Mouse (Mus musculus) liver, embryonic 11.5 days (tissue): ENCODE data around the gene Itln1. TPM values are rescaled to one million over a fixed set of nuclear protein-coding genes. Genes with fewer than 3 reads are reported as not detected.
"Not testable (repeated sequence)": the region's sequence is repeated elsewhere in the genome, so short reads cannot be mapped to it uniquely, and the experiment has no call there.

Experiments
- ATAC-seq: fragments of 200-750 bp; cut with Nextera tagmentation; replicated peaks from 2 replicates; pipeline ENCODE4 v1.8.0; 2017; ENCODE audit warnings: moderate number of reproducible peaks, mild to moderate bottlenecking, moderate TSS enrichment, moderate library complexity; ENCODE audit not compliant: low FRiP score
- DNase-seq: peaks from one replicate; pipeline ENCODE4 v3.0.0-alpha.2; 2017; ENCODE audit warnings: low spot score
- H3K27ac ChIP-seq: fragments of 300-500 bp; sonication (generic); 2 replicates; pipeline ENCODE4 v1.5.1; 2014; ENCODE audit warnings: mild to moderate bottlenecking, low read depth, low read length, control low read depth
- H3K27me3 ChIP-seq: fragments of 300-500 bp; sonication (generic); replicated peaks from 2 replicates; pipeline ENCODE4 v1.6.1; 2014; ENCODE audit warnings: low read length, mixed read lengths; ENCODE audit not compliant: control insufficient read depth, insufficient read depth
- H3K36me3 ChIP-seq: fragments of 300-500 bp; sonication (generic); 2 replicates; pipeline ENCODE4 v1.6.1; 2014; ENCODE audit warnings: mild to moderate bottlenecking, low read length, moderate library complexity, mixed read lengths; ENCODE audit not compliant: control insufficient read depth, insufficient read depth
- H3K4me1 ChIP-seq: fragments of 300-500 bp; sonication (generic); replicated peaks from 2 replicates; pipeline ENCODE4 v1.6.1; 2014; ENCODE audit warnings: low read length, mixed read lengths; ENCODE audit not compliant: control insufficient read depth, insufficient read depth
- H3K4me2 ChIP-seq: fragments of 300-500 bp; sonication (generic); 2 replicates; pipeline ENCODE4 v1.6.1; 2014; ENCODE audit warnings: mild to moderate bottlenecking, control low read depth, moderate library complexity
- H3K4me3 ChIP-seq: fragments of 300-500 bp; sonication (generic); 2 replicates; pipeline ENCODE4 v1.5.1; 2014; ENCODE audit warnings: low read depth, low read length, control low read depth
- H3K9ac ChIP-seq: fragments of 300-500 bp; sonication (generic); 2 replicates; pipeline ENCODE4 v1.6.1; 2014; ENCODE audit warnings: low read depth, low read length, control low read depth
- H3K9me3 ChIP-seq: fragments of 300-500 bp; sonication (generic); 2 replicates; pipeline ENCODE4 v1.6.1; 2016; ENCODE audit warnings: low read length, inconsistent platforms, mixed read lengths; ENCODE audit not compliant: control insufficient read depth
- WGBS: fragments of 180-500 bp; shearing (Covaris S2); extraction: QIAGEN DNeasy Blood & Tissue Kit; methylation state at CpG from one replicate; pipeline ENCODE4 v1.1.7; 2014; 5-methylcytosine and 5-hydroxymethylcytosine counted together
- polyA plus RNA-seq: library from polyadenylated mRNA; unstranded; fragments of >200 nt; fragmentation: Nextera tagmentation; extraction: Ambion mirVana; gene quantifications from 2 replicates; pipeline ENCODE4 v1.2.1, GENCODE M21; 2014

Gene Itln1
- polyA plus RNA-seq, 1 experiment from 2014 or later: not detected

DNA sequence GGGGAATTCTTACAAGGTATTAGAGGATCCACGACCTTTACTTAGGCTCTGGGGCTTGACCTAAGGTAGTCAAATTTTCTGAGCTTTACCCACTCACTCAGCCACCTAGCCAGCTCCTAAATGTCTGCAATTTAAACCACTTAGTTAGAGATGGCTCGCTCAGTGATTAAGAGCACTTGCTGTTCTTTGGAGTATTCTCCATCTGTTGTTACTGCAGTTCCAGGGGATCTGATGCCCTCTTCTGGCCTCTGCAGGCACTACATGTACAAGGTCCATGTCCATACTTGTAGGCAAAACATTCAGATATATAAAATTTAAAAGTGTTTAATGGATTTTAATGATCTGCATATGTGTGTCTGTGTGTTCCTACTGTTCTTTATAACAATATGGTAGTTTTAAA is 56.1 kb downstream of the Itln1 start:
- DNase-seq: no peak
- 52% methylated on average over 2 of the region's 2 CpGs for WGBS
- no peak overlapping the region for H3K4me2 ChIP-seq

DNA sequence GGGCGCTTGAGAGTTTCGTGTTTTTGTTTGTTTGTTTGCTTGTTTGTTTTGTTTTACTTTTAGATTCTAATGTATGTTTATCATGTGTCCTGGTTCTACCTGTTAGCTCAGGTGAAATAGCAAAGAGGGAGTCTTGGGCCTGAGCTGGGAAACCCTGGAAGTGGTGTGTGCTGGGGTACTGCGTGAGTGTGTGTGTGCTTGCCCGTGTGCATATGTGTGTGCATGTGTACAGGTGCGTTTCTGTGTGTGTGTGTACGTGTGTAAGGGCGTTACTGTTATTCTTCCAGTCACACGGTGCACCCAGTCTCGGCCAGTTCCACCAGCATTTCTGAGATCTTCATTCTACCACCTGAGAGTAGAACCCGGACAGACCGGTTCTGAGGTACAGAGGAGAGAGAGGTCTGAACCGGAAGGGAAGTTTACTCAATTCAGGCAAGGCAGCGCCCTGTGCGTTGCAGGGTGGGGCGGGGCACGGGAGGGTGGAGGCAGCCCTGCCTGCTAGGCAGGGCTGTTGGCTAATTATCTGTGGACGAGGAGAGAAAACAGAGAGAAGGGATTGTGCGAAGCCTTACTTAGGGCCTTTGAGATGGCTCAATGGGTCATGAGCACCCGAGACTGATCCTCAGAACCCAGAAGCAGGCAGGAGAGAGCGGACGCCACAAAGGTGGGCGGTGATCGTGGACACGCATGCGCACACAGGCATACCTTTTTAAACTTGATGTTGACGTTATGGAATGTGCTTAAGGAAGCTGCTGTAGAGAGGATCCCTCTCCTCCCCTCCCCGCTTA is 57.1 kb downstream of the Itln1 start:
- Histone ChIP-seq H3K4me1 (peaks cover 3% of the 10 kb centered on the region), H3K27me3 (no peaks in the 10 kb centered on the region), H3K36me3 (no peaks in the 10 kb centered on the region), H3K9ac (peak overlapping the region; percentile 43), H3K27ac (peak overlapping the region; percentile 28; the same call in 1 of the 2 replicates), H3K9me3 (peaks cover 4% of the 10 kb centered on the region), H3K4me2 (peak overlapping the region; percentile 48), H3K4me3 (peak overlapping the region; percentile 39)
- 61% methylated on average over 27 of the region's 27 CpGs for WGBS
- peak; percentile 76 for ATAC-seq
- DNase-seq: no peak

More for the DNA sequence above, 56.1 kb downstream of the Itln1 start:
- Histone ChIP-seq H3K9me3 (peaks cover 7% of the 10 kb centered on the region), H3K4me1 (peaks cover 3% of the 10 kb centered on the region), H3K9ac (no peak overlapping the region), H3K27me3 (no peaks in the 10 kb centered on the region), H3K36me3 (no peaks in the 10 kb centered on the region), H3K27ac (no peak overlapping the region), H3K4me3 (no peak overlapping the region)
- 0 out of 2 replicates have a peak, but pooled peaks have one; percentile 29 for ATAC-seq

DNA sequence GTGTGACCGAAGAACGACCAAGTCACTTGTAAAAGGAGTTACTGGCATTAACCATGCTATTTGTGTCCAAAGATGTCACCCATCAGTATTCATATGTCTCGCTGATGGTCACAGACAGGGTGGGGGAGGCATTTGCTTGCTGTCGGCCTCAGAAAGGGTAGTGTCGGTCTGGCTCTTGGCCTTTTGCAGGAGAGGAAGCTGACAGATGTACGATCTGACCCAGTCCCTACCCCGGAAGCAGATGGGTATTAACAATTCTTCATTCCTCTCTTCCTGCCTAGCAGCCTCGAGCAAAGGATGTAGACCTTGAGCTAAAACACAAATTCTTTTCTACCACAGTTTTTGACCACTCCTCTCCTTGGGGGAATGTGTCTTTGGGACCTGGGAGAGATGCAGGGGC is 58.0 kb downstream of the Itln1 start:
- DNase-seq: no peak
- H3K9ac ChIP-seq: no peak overlapping the region
- WGBS: 63% methylated on average over 8 of the region's 8 CpGs
- no peaks in the 10 kb centered on the region for H3K27me3 ChIP-seq
- H3K4me2 ChIP-seq: no peak overlapping the region
- H3K4me3 ChIP-seq: no peak overlapping the region
- peaks cover 3% of the 10 kb centered on the region for H3K4me1 ChIP-seq
- no peak overlapping the region; the same call in 1 of the 2 replicates for H3K27ac ChIP-seq
- no peaks in the 10 kb centered on the region for H3K36me3 ChIP-seq
- H3K9me3 ChIP-seq: peaks cover 2% of the 10 kb centered on the region; the same call in 1 of the 2 replicates
- no peak for ATAC-seq

DNA sequence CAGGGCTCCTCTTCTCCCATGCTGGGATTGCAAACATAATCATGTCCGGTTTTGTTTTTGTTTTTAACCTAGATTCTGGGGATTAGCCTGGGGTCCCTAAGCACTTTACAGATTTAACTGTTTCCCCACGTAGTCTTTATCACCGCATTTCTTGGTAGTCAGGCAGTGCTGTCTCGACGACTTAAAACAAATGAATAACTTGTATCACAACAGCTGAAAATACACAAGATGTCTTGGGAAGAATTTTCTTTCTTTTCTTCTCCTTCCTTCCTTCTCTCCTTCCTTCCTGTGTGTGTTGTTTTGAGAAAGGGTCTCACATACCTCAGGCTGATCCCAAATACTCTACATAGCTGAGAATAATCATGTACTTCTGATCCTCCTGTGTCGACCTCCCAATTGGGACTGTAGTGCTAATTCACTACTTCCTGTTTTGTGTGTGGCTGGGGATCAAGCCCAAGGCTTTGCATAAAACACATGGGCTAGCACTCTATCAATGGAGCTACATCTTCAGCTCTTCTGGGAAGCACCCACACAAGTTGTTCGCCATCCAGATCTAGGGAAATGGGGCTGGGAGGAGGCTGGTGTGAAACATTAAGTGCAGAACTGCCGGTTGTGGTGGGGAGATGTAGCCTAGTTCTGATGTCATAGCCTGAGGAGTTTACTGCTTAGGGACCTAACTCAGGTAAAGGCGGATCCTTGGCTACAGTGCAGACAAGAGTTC is 61.0 kb downstream of the Itln1 start:
- whole genome bisulfite sequencing: 59% methylated on average over 9 of the region's 9 CpGs
- ATAC-seq: no peak
- no peak for DNase-seq

DNA sequence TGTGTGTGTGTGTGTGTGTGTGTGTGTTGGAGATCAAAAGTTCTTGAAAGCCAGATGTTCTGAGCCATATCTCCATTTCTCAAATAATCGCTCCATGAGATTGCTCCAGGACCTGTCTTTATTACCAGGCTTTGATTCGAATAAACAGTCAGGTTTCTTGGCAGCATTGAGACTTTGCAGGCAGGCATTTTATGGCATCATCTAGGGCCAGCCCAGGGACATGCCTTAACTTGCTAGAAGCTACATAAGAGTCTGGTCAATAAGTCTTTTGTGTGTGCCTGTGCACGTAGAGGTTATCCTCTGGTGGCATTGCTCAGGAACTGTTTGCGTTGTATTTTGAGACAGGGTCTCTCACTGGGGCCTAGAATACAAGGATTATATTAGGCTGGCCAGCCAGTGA is 61.6 kb downstream of the Itln1 start:
- peaks cover 3% of the 10 kb centered on the region for H3K4me1 ChIP-seq
- no peak overlapping the region for H3K4me3 ChIP-seq
- H3K27me3 ChIP-seq: no peaks in the 10 kb centered on the region
- H3K36me3 ChIP-seq: no peaks in the 10 kb centered on the region
- H3K9ac ChIP-seq: no peak overlapping the region
- DNase-seq: no peak
- WGBS: 75% methylated on average over 4 of the region's 4 CpGs
- no peak overlapping the region for H3K4me2 ChIP-seq
- ATAC-seq: no peak
- H3K27ac ChIP-seq: no peak overlapping the region
- H3K9me3 ChIP-seq: no peaks in the 10 kb centered on the region

More for the DNA sequence above, 61.0 kb downstream of the Itln1 start:
- H3K4me2 ChIP-seq: no peak overlapping the region
- H3K27ac ChIP-seq: no peak overlapping the region
- no peaks in the 10 kb centered on the region for H3K36me3 ChIP-seq
- no peaks in the 10 kb centered on the region for H3K9me3 ChIP-seq
- no peaks in the 10 kb centered on the region for H3K27me3 ChIP-seq
- peaks cover 3% of the 10 kb centered on the region for H3K4me1 ChIP-seq
- no peak overlapping the region for H3K9ac ChIP-seq
- no peak overlapping the region for H3K4me3 ChIP-seq

DNA sequence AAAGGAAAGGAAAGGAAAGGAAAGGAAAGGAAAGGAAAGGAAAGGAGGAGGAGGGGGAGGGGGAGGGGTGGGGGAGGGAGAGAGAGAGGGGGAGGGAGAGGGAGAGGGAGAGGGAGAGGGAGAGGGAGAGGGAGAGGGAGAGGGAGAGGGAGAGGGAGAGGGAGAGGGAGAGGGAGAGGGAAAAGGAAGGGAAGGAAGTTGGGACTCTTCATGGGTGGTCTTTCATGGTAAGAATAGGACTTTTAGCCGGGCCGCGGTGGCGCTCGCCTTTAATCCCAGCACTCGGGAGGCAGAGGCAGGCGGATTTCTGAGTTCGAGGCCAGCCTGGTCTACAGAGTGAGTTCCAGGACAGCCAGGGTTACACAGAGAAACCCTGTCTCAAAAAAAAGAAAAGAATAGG is 63.2 kb downstream of the Itln1 start:
- H3K9ac ChIP-seq, DNase-seq, H3K36me3 ChIP-seq, H3K27me3 ChIP-seq, H3K4me1 ChIP-seq, H3K4me3 ChIP-seq, H3K4me2 ChIP-seq, ATAC-seq, H3K27ac ChIP-seq, H3K9me3 ChIP-seq: not testable (repeated sequence)
- 90% methylated on average over 6 of the region's 8 CpGs for WGBS

DNA sequence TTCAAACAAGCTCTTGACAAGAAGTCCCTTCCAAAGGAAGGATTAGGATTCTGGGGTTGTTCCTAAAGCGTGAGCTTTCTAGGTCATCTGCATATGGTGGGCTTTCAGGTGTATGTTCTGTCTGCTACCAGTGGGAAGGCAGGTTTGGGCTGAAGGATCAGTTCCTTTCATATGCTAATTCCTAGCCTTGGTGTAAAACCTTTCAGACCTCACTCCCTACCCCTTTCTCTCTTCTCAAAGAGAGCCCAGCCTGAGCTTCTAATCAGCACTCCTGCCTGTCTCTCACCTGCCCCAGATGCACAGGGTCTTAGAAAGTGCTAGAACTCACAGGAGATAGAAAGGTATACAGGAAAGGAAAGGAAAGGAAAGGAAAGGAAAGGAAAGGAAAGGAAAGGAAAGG is 63.6 kb downstream of the Itln1 start:
- Histone ChIP-seq H3K27ac (no peak overlapping the region), H3K36me3 (no peaks in the 10 kb centered on the region), H3K9ac (no peak overlapping the region), H3K9me3 (no peaks in the 10 kb centered on the region), H3K4me1 (no peaks in the 10 kb centered on the region), H3K4me3 (no peak overlapping the region), H3K27me3 (no peaks in the 10 kb centered on the region), H3K4me2 (no peak overlapping the region)
- DNase-seq: no peak
- WGBS: 63% methylated on average over 1 of the region's 1 CpGs
- no peak for ATAC-seq

DNA sequence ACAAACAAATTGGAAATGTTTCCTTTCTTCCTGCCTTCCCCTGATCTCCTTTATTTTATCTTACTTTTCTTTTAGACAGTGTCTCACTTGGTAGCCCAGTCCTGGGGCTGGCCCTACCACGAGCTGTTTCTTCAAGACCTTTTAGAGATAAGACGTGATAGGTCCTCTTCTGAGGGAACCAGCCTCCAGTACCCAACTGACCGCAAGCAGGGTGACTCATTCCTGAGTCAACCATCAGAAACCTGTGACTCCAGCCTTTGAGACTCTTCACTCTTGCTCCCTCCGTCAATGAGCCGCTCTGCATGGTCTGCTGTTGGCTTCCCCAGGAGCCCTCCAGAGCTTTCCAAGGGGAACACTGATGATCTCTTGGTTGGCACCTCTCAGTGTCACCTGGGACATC is 64.2 kb downstream of the Itln1 start:
- H3K4me3 ChIP-seq: no peak overlapping the region
- H3K4me1 ChIP-seq: no peaks in the 10 kb centered on the region
- H3K36me3 ChIP-seq: no peaks in the 10 kb centered on the region
- no peak for DNase-seq
- H3K9me3 ChIP-seq: no peaks in the 10 kb centered on the region
- ATAC-seq: no peak
- WGBS: 57% methylated on average over 5 of the region's 5 CpGs
- no peak overlapping the region for H3K9ac ChIP-seq
- no peak overlapping the region for H3K27ac ChIP-seq
- no peak overlapping the region for H3K4me2 ChIP-seq
- no peaks in the 10 kb centered on the region for H3K27me3 ChIP-seq
